Mouse (Mus musculus) neural tube, embryonic 11.5 days (tissue): ENCODE results near the gene Phf7. TPM values are rescaled to one million over a fixed set of nuclear protein-coding genes. Genes with fewer than 3 reads are reported as not detected.

Experiments
- ATAC-seq: fragments of 200-750 bp; cut with Nextera tagmentation; 2 replicates; pipeline ENCODE4 v1.8.0; 2017; ENCODE audit warnings: moderate number of reproducible peaks, mild to moderate bottlenecking, moderate TSS enrichment, moderate library complexity; ENCODE audit not compliant: insufficient read depth, low FRiP score, low TSS enrichment
- DNase-seq: peaks from one replicate; pipeline ENCODE4 v3.0.0-alpha.2; 2015; ENCODE audit warnings: low spot score
- H3K27ac ChIP-seq: fragments of 300-500 bp; sonication (generic); 2 replicates; pipeline ENCODE4 v1.5.1; 2014; ENCODE audit warnings: low read depth, mild to moderate bottlenecking, low read length
- H3K27me3 ChIP-seq: fragments of 300-500 bp; sonication (generic); 2 replicates; pipeline ENCODE4 v1.6.1; 2014; ENCODE audit warnings: mild to moderate bottlenecking, low read length, mixed read lengths; ENCODE audit not compliant: control insufficient read depth, insufficient read depth
- H3K36me3 ChIP-seq: fragments of 300-500 bp; sonication (generic); 2 replicates; pipeline ENCODE4 v1.6.1; 2014; ENCODE audit warnings: mild to moderate bottlenecking, low read length, moderate library complexity, mixed read lengths; ENCODE audit not compliant: control insufficient read depth, insufficient read depth
- H3K4me1 ChIP-seq: fragments of 300-500 bp; sonication (generic); 2 replicates; pipeline ENCODE4 v1.6.1; 2014; ENCODE audit warnings: low read length, mixed read lengths; ENCODE audit not compliant: control insufficient read depth, insufficient read depth
- H3K4me2 ChIP-seq: fragments of 300-500 bp; sonication (generic); 2 replicates; pipeline ENCODE4 v1.6.1; 2014; ENCODE audit warnings: low read depth, mild to moderate bottlenecking, moderate library complexity
- H3K4me3 ChIP-seq: fragments of 300-500 bp; sonication (generic); 2 replicates; pipeline ENCODE4 v1.5.1; 2014; ENCODE audit warnings: low read depth, low read length
- H3K9ac ChIP-seq: fragments of 300-500 bp; sonication (generic); 2 replicates; pipeline ENCODE4 v1.6.1; 2014; ENCODE audit warnings: mild to moderate bottlenecking, low read length
- H3K9me3 ChIP-seq: fragments of 300-500 bp; sonication (generic); 2 replicates; pipeline ENCODE4 v1.6.1; 2016; ENCODE audit warnings: low read length; ENCODE audit not compliant: control insufficient read depth
- WGBS: fragments of 180-500 bp; shearing (Covaris S2); extraction: QIAGEN DNeasy Blood & Tissue Kit; methylation state at CpG from one replicate; pipeline ENCODE4 v1.1.7; 2014; 5-methylcytosine and 5-hydroxymethylcytosine counted together
- polyA plus RNA-seq: library from polyadenylated mRNA; unstranded; fragments of >200 nt; fragmentation: Nextera tagmentation; extraction: Ambion mirVana; gene quantifications from 2 replicates; pipeline ENCODE4 v1.2.1, GENCODE M21; 2014

Phf7 gene
- 12.7 and 13.1 TPM in 2 replicates for polyA plus RNA-seq

GRCm38 (mm10) chr14:31251084-31251604 is at the start of gene Phf7, which contains the start of gene Bap1:
TSS of gene Phf7 (minus strand) at chr14:31251317.
TSS of gene Bap1 (plus strand) at chr14:31251450.
- ATAC-seq (peak; percentile 94), DNase-seq (peak; percentile 98)
- Histone ChIP-seq H3K4me1 (peaks cover 9% of the 10 kb centered on the region; the same call in 1 of the 2 replicates), H3K9ac (peak within 1 kb of the TSS; percentile 97), H3K4me2 (peak within 1 kb of the TSS; percentile 84), H3K4me3 (peak within 1 kb of the TSS; percentile 92), H3K27ac (peak within 1 kb of the TSS; percentile 88), H3K9me3 (no peaks in the 10 kb centered on the region), H3K27me3 (no peaks in the 10 kb centered on the region), H3K36me3 (peaks cover 14% of the 10 kb centered on the region)
- WGBS = under 1% methylated on average over 74 of the region's 75 CpGs

GRCm38 (mm10) chr14:31285728-31286127 is 34.6 kb upstream of the Phf7 start:
- ATAC-seq = no peak
- Histone ChIP-seq H3K4me3 (no peak overlapping the region), H3K27me3 (no peaks in the 10 kb centered on the region), H3K9ac (no peak overlapping the region), H3K4me2 (no peak overlapping the region), H3K27ac (no peak overlapping the region), H3K36me3 (no peaks in the 10 kb centered on the region), H3K4me1 (no peaks in the 10 kb centered on the region), H3K9me3 (no peaks in the 10 kb centered on the region)
- 83% methylated on average over 8 of the region's 8 CpGs for WGBS
- no peak for DNase-seq

- Histone ChIP-seq H3K4me1 (peaks cover 19% of the 10 kb centered on the region), H3K9me3 (no peaks in the 10 kb centered on the region), H3K4me2 (no peak overlapping the region), H3K9ac (no peak overlapping the region), H3K27me3 (no peaks in the 10 kb centered on the region), H3K27ac (no peak overlapping the region), H3K36me3 (no peaks in the 10 kb centered on the region), H3K4me3 (no peak overlapping the region)
- peak; percentile 82 for DNase-seq
- WGBS = 27% methylated on average over 7 of the region's 7 CpGs
- no peak for ATAC-seq
Measured at GRCm38 (mm10) chr14:31272164-31272563, 21.0 kb upstream of the Phf7 start.

- H3K9me3 ChIP-seq = no peaks in the 10 kb centered on the region
- H3K4me1 ChIP-seq = peaks cover 19% of the 10 kb centered on the region
- no peak overlapping the region for H3K9ac ChIP-seq
- H3K27ac ChIP-seq = no peak overlapping the region
- WGBS = 90% methylated on average over 6 of the region's 6 CpGs
- DNase-seq (no peak), ATAC-seq (no peak)
- no peaks in the 10 kb centered on the region for H3K27me3 ChIP-seq
- H3K4me3 ChIP-seq = no peak overlapping the region
- no peak overlapping the region for H3K4me2 ChIP-seq
- H3K36me3 ChIP-seq = no peaks in the 10 kb centered on the region
Measured at GRCm38 (mm10) chr14:31271121-31271520, 20.0 kb upstream of the Phf7 start.

- peak; percentile 79 for DNase-seq
- Histone ChIP-seq H3K36me3 (no peaks in the 10 kb centered on the region), H3K27me3 (no peaks in the 10 kb centered on the region), H3K4me1 (peaks cover 19% of the 10 kb centered on the region), H3K4me3 (0 out of 2 replicates have a peak overlapping the region, but pooled peaks have one; percentile 20), H3K27ac (0 out of 2 replicates have a peak overlapping the region, but pooled peaks have one; percentile 20), H3K9ac (peak overlapping the region; percentile 35; the same call in 1 of the 2 replicates), H3K9me3 (no peaks in the 10 kb centered on the region), H3K4me2 (peak overlapping the region; percentile 35)
- peak; percentile 75 for ATAC-seq
- WGBS = 15% methylated on average over 25 of the region's 28 CpGs
Measured at GRCm38 (mm10) chr14:31269456-31270100, 18.5 kb upstream of the Phf7 start.

GRCm38 (mm10) chr14:31268301-31269001 is 17.3 kb upstream of the Phf7 start:
- H3K9me3 ChIP-seq = no peaks in the 10 kb centered on the region
- ATAC-seq = peak; percentile 33; the same call in 1 of the 2 replicates
- no peak overlapping the region for H3K4me2 ChIP-seq
- H3K9ac ChIP-seq = no peak overlapping the region; the same call in 1 of the 2 replicates
- WGBS = 63% methylated on average over 9 of the region's 9 CpGs
- DNase-seq = peak; percentile 38
- H3K27me3 ChIP-seq = no peaks in the 10 kb centered on the region
- no peak overlapping the region for H3K4me3 ChIP-seq
- peaks cover 19% of the 10 kb centered on the region for H3K4me1 ChIP-seq
- H3K36me3 ChIP-seq = no peaks in the 10 kb centered on the region
- H3K27ac ChIP-seq = 0 out of 2 replicates have a peak overlapping the region, but pooled peaks have one; percentile 34

- WGBS = 80% methylated on average over 11 of the region's 11 CpGs
- H3K4me1 ChIP-seq = peaks cover 19% of the 10 kb centered on the region
- no peak overlapping the region for H3K27ac ChIP-seq
- no peak overlapping the region for H3K4me2 ChIP-seq
- H3K9ac ChIP-seq = no peak overlapping the region
- H3K4me3 ChIP-seq = no peak overlapping the region
- H3K36me3 ChIP-seq = no peaks in the 10 kb centered on the region
- H3K9me3 ChIP-seq = no peaks in the 10 kb centered on the region
- no peaks in the 10 kb centered on the region for H3K27me3 ChIP-seq
- no peak for DNase-seq
- no peak for ATAC-seq
Measured at GRCm38 (mm10) chr14:31267649-31268048, 16.5 kb upstream of the Phf7 start.

GRCm38 (mm10) chr14:31260932-31261331 is 9.8 kb upstream of the Phf7 start:
- peaks cover 34% of the 10 kb centered on the region for H3K36me3 ChIP-seq
- H3K4me3 ChIP-seq = no peak overlapping the region

More at GRCm38 (mm10) chr14:31260932-31261331, 9.8 kb upstream of the Phf7 start:
- H3K9ac ChIP-seq = no peak overlapping the region
- ATAC-seq (no peak), DNase-seq (no peak)
- no peaks in the 10 kb centered on the region for H3K9me3 ChIP-seq
- no peak overlapping the region for H3K27ac ChIP-seq
- 92% methylated on average over 9 of the region's 9 CpGs for WGBS
- no peaks in the 10 kb centered on the region for H3K27me3 ChIP-seq
- no peak overlapping the region for H3K4me2 ChIP-seq
- no peaks in the 10 kb centered on the region for H3K4me1 ChIP-seq
